Mouse (Mus musculus) hematopoietic stem cell, adult 5-6 weeks (primary cell): ENCODE measurements around the gene Sh3kbp1. TPM values are rescaled to one million over a fixed set of nuclear protein-coding genes. Genes with fewer than 3 reads are reported as not detected.

Experiments used
- ATAC-seq, 2 experiments: fragments of 125-278 bp in 1 of 2; replicated peaks in 1 of 2; 2 replicates each; pipeline ENCODE4 v1.8.0; 2016 to 2017; ENCODE audit warnings: inconsistent platforms in 2 of 2, mild to moderate bottlenecking in 2 of 2, moderate number of reproducible peaks in 2 of 2, low read depth in 1 of 2, moderate TSS enrichment in 1 of 2; ENCODE audit not compliant: low FRiP score in 2 of 2, poor library complexity in 2 of 2, severe bottlenecking in 2 of 2, insufficient read depth in 1 of 2, low TSS enrichment in 1 of 2
- total RNA-seq: library from RNA; stranded (forward); fragments of 172-1452, 232-1000 nt; gene quantifications from 2 replicates; pipeline ENCODE4 v1.2.3, GENCODE M21; 2017

Gene Sh3kbp1
- total RNA-seq, 1 experiment from 2014 or later: 110 TPM

- ATAC-seq: no peak
These were observed 142.7 kb downstream of the Sh3kbp1 start for GRCm38 (mm10) chrX:159769773-159770172.

- no peak for ATAC-seq
These were observed 145.1 kb downstream of the Sh3kbp1 start for GRCm38 (mm10) chrX:159772137-159772536.

- ATAC-seq: no peak
These were observed 148.0 kb downstream of the Sh3kbp1 start for GRCm38 (mm10) chrX:159775042-159775441.

- ATAC-seq: no peak; a peak in 1 of 4 replicates
These were observed 151.7 kb downstream of the Sh3kbp1 start for GRCm38 (mm10) chrX:159778787-159779186.

- no peak for ATAC-seq
These were observed 163.4 kb downstream of the Sh3kbp1 start for GRCm38 (mm10) chrX:159790516-159790915.

- no peak for ATAC-seq
These were observed 168.5 kb downstream of the Sh3kbp1 start for GRCm38 (mm10) chrX:159795603-159796002.

GRCm38 (mm10) chrX:159804371-159804770, 177.3 kb downstream of the Sh3kbp1 start:
- no peak for ATAC-seq

GRCm38 (mm10) chrX:159809510-159809909, 182.4 kb downstream of the Sh3kbp1 start:
- ATAC-seq: no peak

- no peak for ATAC-seq
These were observed 183.4 kb downstream of the Sh3kbp1 start for GRCm38 (mm10) chrX:159810469-159810868.

GRCm38 (mm10) chrX:159817508-159817907, 190.4 kb downstream of the Sh3kbp1 start:
- no peak for ATAC-seq

GRCm38 (mm10) chrX:159828135-159828534, 201.1 kb downstream of the Sh3kbp1 start:
- ATAC-seq: peak in 1 of 2 experiments; percentile 56; a peak in 2 of 4 replicates

GRCm38 (mm10) chrX:159829192-159829852, 202.2 kb downstream of the Sh3kbp1 start:
- ATAC-seq: peak in 1 of 2 experiments; percentile 59; a peak in 2 of 4 replicates

GRCm38 (mm10) chrX:159831176-159831575, 204.1 kb downstream of the Sh3kbp1 start:
- ATAC-seq: no peak

GRCm38 (mm10) chrX:159835239-159835638, 208.2 kb downstream of the Sh3kbp1 start:
- no peak for ATAC-seq

GRCm38 (mm10) chrX:159837379-159837778, 210.3 kb downstream of the Sh3kbp1 start:
- peak; percentile 96 to 98 for ATAC-seq

- no peak for ATAC-seq
These were observed 212.7 kb downstream of the Sh3kbp1 start for GRCm38 (mm10) chrX:159839786-159840185.

- ATAC-seq: no peak
These were observed 213.2 kb downstream of the Sh3kbp1 start for GRCm38 (mm10) chrX:159840225-159840624.

GRCm38 (mm10) chrX:159850722-159851121, 223.7 kb downstream of the Sh3kbp1 start:
- ATAC-seq: no peak

- no peak for ATAC-seq
These were observed 229.8 kb downstream of the Sh3kbp1 start for GRCm38 (mm10) chrX:159856866-159857265.
